Mouse (Mus musculus) CH12.LX (cell line): ENCODE measurements around the gene Pex14. TPM values are rescaled to one million over a fixed set of nuclear protein-coding genes. Genes with fewer than 3 reads are reported as not detected.

Experiments
- DNase-seq: peaks from one replicate; pipeline ENCODE4 v3.0.0-alpha.2; 2013; ENCODE audit errors: extremely low read depth
- H3K27ac ChIP-seq: 2 replicates; pipeline ENCODE4 v1.5.1; 2012; ENCODE audit warnings: low read depth, mild to moderate bottlenecking, control low read depth, moderate library complexity; ENCODE audit not compliant: insufficient read depth
- H3K27me3 ChIP-seq: replicated peaks from 2 replicates; pipeline ENCODE3; 2012; ENCODE audit warnings: inconsistent platforms
- H3K36me3 ChIP-seq, 2 experiments: replicated peaks in 1 of 2; 2 replicates each; pipeline versions ENCODE3 to v1.6.1; 2012; ENCODE audit warnings: inconsistent platforms in 1 of 2, low read length in 1 of 2, mild to moderate bottlenecking in 1 of 2, mixed read lengths in 1 of 2, moderate library complexity in 1 of 2; ENCODE audit not compliant: control insufficient read depth in 1 of 2, insufficient read depth in 1 of 2
- H3K4me1 ChIP-seq, 2 experiments: 2 replicates each; pipeline ENCODE4 v1.6.1; 2012; ENCODE audit warnings: inconsistent platforms in 1 of 2, moderate library complexity in 1 of 2; ENCODE audit not compliant: insufficient read depth in 2 of 2, control insufficient read depth in 1 of 2
- H3K4me2 ChIP-seq: 2 replicates; pipeline ENCODE4 v1.6.1; 2012; ENCODE audit warnings: low read depth, mild to moderate bottlenecking, control low read depth; ENCODE audit not compliant: poor library complexity, insufficient read depth, severe bottlenecking
- H3K4me3 ChIP-seq, 3 experiments: fragments of 150-350 bp in 1 of 3; sonication (generic) in 1 of 3; replicated peaks in 1 of 3; 2 replicates each; pipeline versions ENCODE3 to v1.5.1; 2011 to 2012; ENCODE audit warnings: low read depth in 2 of 3, low read length in 2 of 3, mild to moderate bottlenecking in 2 of 3, moderate library complexity in 2 of 3, control low read depth in 1 of 3, improper control_type of control experiment in 1 of 3, inconsistent platforms in 1 of 3, mixed read lengths in 1 of 3; ENCODE audit not compliant: poor library complexity in 1 of 3
- H3K79me2 ChIP-seq: replicated peaks from 2 replicates; pipeline ENCODE4 v1.6.1; 2012; ENCODE audit warnings: mild to moderate bottlenecking, moderate library complexity; ENCODE audit not compliant: control insufficient read depth, poor library complexity, insufficient read depth, severe bottlenecking; ENCODE audit errors: extremely low read depth
- H3K9ac ChIP-seq: 2 replicates; pipeline ENCODE4 v1.6.1; 2012; ENCODE audit warnings: low read depth, mild to moderate bottlenecking, control low read depth, moderate library complexity; ENCODE audit not compliant: insufficient read depth
- H3K9me3 ChIP-seq: replicated peaks from 2 replicates; pipeline ENCODE3; 2012; ENCODE audit warnings: low read length, inconsistent platforms, mixed read lengths
- BHLHE40 ChIP-seq: IDR thresholded peaks from 2 replicates; pipeline ENCODE4 v1.6.1; 2011; ENCODE audit warnings: mild to moderate bottlenecking, low read depth, low read length, improper control_type of control experiment
- E2F4 ChIP-seq: IDR thresholded peaks from 2 replicates; pipeline ENCODE4 v1.6.1; 2011; ENCODE audit warnings: low read depth, low read length, improper control_type of control experiment; ENCODE audit not compliant: insufficient replicate concordance
- ELF1 ChIP-seq: IDR thresholded peaks from 2 replicates; pipeline ENCODE4 v1.6.1; 2014; ENCODE audit warnings: low read depth, mild to moderate bottlenecking, inconsistent platforms, low read length, improper control_type of control experiment
- EP300 ChIP-seq: IDR thresholded peaks from 2 replicates; pipeline ENCODE4 v1.6.1; 2011; ENCODE audit warnings: low read length, improper control_type of control experiment
- GABPA ChIP-seq: IDR thresholded peaks from 2 replicates; pipeline ENCODE4 v1.6.1; 2012; ENCODE audit warnings: low read depth, low read length, improper control_type of control experiment, inconsistent platforms; ENCODE audit not compliant: insufficient replicate concordance
- HCFC1 ChIP-seq: IDR thresholded peaks from 2 replicates; pipeline ENCODE4 v1.6.1; 2012; ENCODE audit warnings: low read depth, mild to moderate bottlenecking, inconsistent platforms, low read length, improper control_type of control experiment
- IRF4 ChIP-seq: IDR thresholded peaks from 2 replicates; pipeline ENCODE4 v1.6.1; 2014; ENCODE audit warnings: low read depth, mild to moderate bottlenecking, inconsistent platforms, low read length, improper control_type of control experiment
- JUND ChIP-seq: conservative IDR thresholded peaks from 2 replicates; pipeline ENCODE4 v1.6.1; 2011; ENCODE audit warnings: low read depth, low read length, improper control_type of control experiment
- MAX ChIP-seq: IDR thresholded peaks from 2 replicates; pipeline ENCODE4 v1.6.1; 2011; ENCODE audit warnings: low read length, improper control_type of control experiment
- MAZ ChIP-seq: IDR thresholded peaks from 2 replicates; pipeline ENCODE4 v1.6.1; 2012; ENCODE audit warnings: low read depth, mild to moderate bottlenecking, inconsistent platforms, low read length, improper control_type of control experiment, moderate library complexity
- MEF2A ChIP-seq: IDR thresholded peaks from 2 replicates; pipeline ENCODE4 v1.6.1; 2014; ENCODE audit warnings: low read depth, mild to moderate bottlenecking, inconsistent platforms, low read length, improper control_type of control experiment, borderline replicate concordance
- MYC ChIP-seq: IDR thresholded peaks from 2 replicates; pipeline ENCODE4 v1.6.1; 2011; ENCODE audit warnings: low read depth, mild to moderate bottlenecking, improper control_type of control experiment, low read length
- NRF1 ChIP-seq: IDR thresholded peaks from 2 replicates; pipeline ENCODE4 v1.6.1; 2014; ENCODE audit warnings: low read depth, mild to moderate bottlenecking, inconsistent platforms, low read length, improper control_type of control experiment, moderate library complexity
- PAX5 ChIP-seq: IDR thresholded peaks from 2 replicates; pipeline ENCODE4 v1.6.1; 2012; ENCODE audit warnings: low read length, inconsistent platforms, mixed read lengths
- POLR2A ChIP-seq: IDR thresholded peaks from 2 replicates; pipeline ENCODE4 v1.6.1; 2011; ENCODE audit warnings: low read depth, mild to moderate bottlenecking, improper control_type of control experiment, low read length
- POLR2AphosphoS2 ChIP-seq: IDR thresholded peaks from 2 replicates; pipeline ENCODE4 v1.6.1; 2011; ENCODE audit warnings: low read depth, low read length, improper control_type of control experiment
- RCOR1 ChIP-seq: conservative IDR thresholded peaks from 2 replicates; pipeline ENCODE4 v1.6.1; 2012; ENCODE audit warnings: low read depth, mild to moderate bottlenecking, inconsistent platforms, low read length, improper control_type of control experiment
- SIN3A ChIP-seq: IDR thresholded peaks from 2 replicates; pipeline ENCODE4 v1.6.1; 2012; ENCODE audit warnings: low read length, improper control_type of control experiment, inconsistent platforms
- SMC3 ChIP-seq: IDR thresholded peaks from 2 replicates; pipeline ENCODE4 v1.6.1; 2011; ENCODE audit warnings: low read depth, low read length, improper control_type of control experiment
- TCF12 ChIP-seq: IDR thresholded peaks from 2 replicates; pipeline ENCODE4 v1.6.1; 2014; ENCODE audit warnings: low read depth, mild to moderate bottlenecking, inconsistent platforms, low read length, improper control_type of control experiment
- USF1 ChIP-seq: IDR thresholded peaks from 2 replicates; pipeline ENCODE4 v1.6.1; 2014; ENCODE audit warnings: low read depth, mild to moderate bottlenecking, inconsistent platforms, low read length, improper control_type of control experiment
- ZC3H11A ChIP-seq: IDR thresholded peaks from 2 replicates; pipeline ENCODE4 v1.6.1; 2012; ENCODE audit warnings: low read depth, mild to moderate bottlenecking, inconsistent platforms, low read length, improper control_type of control experiment
- ZMIZ1 ChIP-seq: IDR thresholded peaks from 2 replicates; pipeline ENCODE4 v1.6.1; 2012; ENCODE audit warnings: low read depth, mild to moderate bottlenecking, inconsistent platforms, low read length, improper control_type of control experiment
- ZNF384 ChIP-seq: IDR thresholded peaks from 2 replicates; pipeline ENCODE4 v1.6.1; 2012; ENCODE audit warnings: low read depth, low read length, improper control_type of control experiment, inconsistent platforms
- dilution Hi-C: fragments of 300-500 bp; cut with MboI; formaldehyde crosslinking; loops from 2 replicates; pipeline ENCODE4 v1.14.3; 2020; ENCODE audit warnings: low sequenced_read_pairs; ENCODE audit not compliant: extremely low pct_unique_long_range_greater_than_20kb, extremely low pct_ligation_motif_present
- in situ Hi-C: fragments of 300-500 bp; cut with MboI; formaldehyde crosslinking; loops from 3 replicates; pipeline ENCODE4 v1.14.3; 2019; ENCODE audit warnings: low sequenced_read_pairs, low pct_ligation_motif_present, low pct_unique_long_range_greater_than_20kb, mixed read lengths
- polyA plus RNA-seq: library from polyadenylated mRNA; unstranded; fragments of >175 nt; gene quantifications from 2 replicates; pipeline ENCODE4 v1.2.1, GENCODE M21; 2012; ENCODE audit warnings: low read depth; ENCODE audit not compliant: insufficient read length
- total RNA-seq, 2 experiments: library from RNA; depleted of rRNA; stranded (reverse); fragments of 300-350 nt in 1 of 2; fragments of >200 nt in 1 of 2; gene quantifications; 2 replicates each; pipeline ENCODE4 v1.2.3; 2012 to 2014

Gene Pex14
- total and polyA plus RNA-seq, 3 experiments = 48.5 to 67.7 (median 63.6) TPM

GRCm38 (mm10) chr4:149027571-149027970 lies 72.1 kb downstream of the Pex14 start:
- no peaks in the 10 kb centered on the region for H3K79me2 ChIP-seq
- no peak for TF ChIP-seq SMC3
- TF ChIP-seq POLR2A = no peak
- TF ChIP-seq MEF2A = no peak
- no peak for TF ChIP-seq ZMIZ1
- no peak for TF ChIP-seq ZC3H11A
- TF ChIP-seq PAX5 = no peak
- no peak for TF ChIP-seq E2F4
- no peak for TF ChIP-seq GABPA
- H3K9ac ChIP-seq = no peak overlapping the region
- H3K27me3 ChIP-seq = no peaks in the 10 kb centered on the region
- H3K4me1 ChIP-seq = peaks cover 2 to 15% of the 10 kb centered on the region in 2 experiments
- H3K36me3 ChIP-seq = peaks cover 11 to 94% of the 10 kb centered on the region in 2 experiments
- H3K27ac ChIP-seq = no peak overlapping the region
- dilution Hi-C loops (no loop called here), in situ Hi-C loops (no loop called here)
- no peak overlapping the region for H3K4me2 ChIP-seq
- DNase-seq = peak; percentile 17
- H3K4me3 ChIP-seq = no peak overlapping the region
- H3K9me3 ChIP-seq = no peaks in the 10 kb centered on the region

GRCm38 (mm10) chr4:149025242-149025641 lies 74.4 kb downstream of the Pex14 start:
- Histone ChIP-seq H3K79me2 (no peaks in the 10 kb centered on the region), H3K9me3 (no peaks in the 10 kb centered on the region), H3K27ac (no peak overlapping the region), H3K27me3 (no peaks in the 10 kb centered on the region), H3K4me2 (no peak overlapping the region), H3K4me1 (peaks cover 2 to 26% of the 10 kb centered on the region in 2 experiments), H3K4me3 (no peak overlapping the region), H3K36me3 (peaks cover 7 to 90% of the 10 kb centered on the region in 2 experiments), H3K9ac (no peak overlapping the region)
- DNase-seq = no peak
- in situ Hi-C loops (no loop called here), dilution Hi-C loops (no loop called here)
- no peak for TF ChIP-seq ZMIZ1
- peak; percentile 54; the same call in 1 of the 2 replicates for TF ChIP-seq JUND
- TF ChIP-seq IRF4 = peak; percentile 63
- TF ChIP-seq SMC3 = no peak
- TF ChIP-seq RCOR1 = no peak
- no peak for TF ChIP-seq MAZ
- no peak for TF ChIP-seq BHLHE40

- H3K9ac ChIP-seq = no peak overlapping the region
- no peak overlapping the region for H3K27ac ChIP-seq
- no peak for DNase-seq
- peaks cover 2 to 27% of the 10 kb centered on the region in 2 experiments for H3K4me1 ChIP-seq
- peaks cover 2 to 81% of the 10 kb centered on the region in 2 experiments for H3K36me3 ChIP-seq
- no peaks in the 10 kb centered on the region for H3K27me3 ChIP-seq
- dilution Hi-C loops (no loop called here), in situ Hi-C loops (no loop called here)
- no peaks in the 10 kb centered on the region for H3K9me3 ChIP-seq
- H3K4me2 ChIP-seq = no peak overlapping the region
- no peak for TF ChIP-seq SIN3A
- TF ChIP-seq ELF1 = no peak
- no peak for TF ChIP-seq MAX
- TF ChIP-seq MYC = no peak
- no peak for TF ChIP-seq ZMIZ1
- TF ChIP-seq MAZ = no peak
- no peak for TF ChIP-seq EP300
- TF ChIP-seq HCFC1 = no peak
- TF ChIP-seq ZNF384 = no peak
- no peak for TF ChIP-seq E2F4
- TF ChIP-seq ZC3H11A = no peak
- no peak for TF ChIP-seq BHLHE40
- no peak for TF ChIP-seq TCF12
- TF ChIP-seq POLR2AphosphoS2 = no peak
- TF ChIP-seq PAX5 = no peak
- no peak for TF ChIP-seq IRF4
- TF ChIP-seq NRF1 = no peak
- TF ChIP-seq USF1 = no peak
- TF ChIP-seq, all 38 proteins: peak for 0
- H3K79me2 ChIP-seq = no peaks in the 10 kb centered on the region
- H3K4me3 ChIP-seq = no peak overlapping the region
These were observed 78.7 kb downstream of the Pex14 start for GRCm38 (mm10) chr4:149021021-149021420.
